Mouse (Mus musculus): Measurements from ENCODE around the gene Fndc3a.

The Fndc3a gene

DNA sequence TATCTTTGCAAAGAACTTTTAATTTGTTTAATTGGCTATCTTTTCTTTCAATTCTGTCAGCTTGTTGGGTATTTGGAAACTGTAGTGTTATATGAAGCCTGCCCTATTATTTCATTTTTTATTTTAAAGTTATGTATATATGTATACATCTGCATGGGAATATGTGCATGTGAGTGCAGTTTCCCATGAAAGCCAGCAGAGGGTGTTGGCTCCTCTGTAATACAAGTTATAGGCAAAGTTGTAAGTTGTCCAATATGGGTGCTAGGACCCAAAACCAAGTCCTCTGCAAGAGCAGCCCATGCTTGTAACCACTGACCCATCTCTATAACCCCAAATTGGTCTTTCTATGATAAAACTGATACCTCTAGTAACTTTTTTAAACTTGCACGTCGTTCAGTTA is 38.8 kb downstream of the Fndc3a start:
- no peak for DNase-seq

DNA sequence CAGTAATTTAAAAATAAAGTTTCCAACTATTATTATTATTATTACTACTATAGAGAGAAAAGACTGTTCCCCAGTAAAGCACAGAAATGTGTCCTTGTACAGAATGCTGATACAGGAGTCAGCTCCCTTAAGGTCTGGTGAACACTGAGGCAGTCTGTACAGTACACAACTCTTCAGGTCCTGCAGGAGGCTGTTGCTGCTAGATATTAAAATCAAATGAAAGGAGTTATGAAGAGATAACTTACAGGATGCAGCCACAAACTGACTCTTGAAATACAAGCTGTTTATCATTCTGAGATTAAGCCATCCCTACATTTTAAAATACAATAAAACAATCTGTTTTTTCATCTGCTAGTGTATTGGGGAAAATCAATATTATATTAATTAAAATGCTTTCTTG is 60.5 kb downstream of the Fndc3a start:
- no peak for DNase-seq

DNA sequence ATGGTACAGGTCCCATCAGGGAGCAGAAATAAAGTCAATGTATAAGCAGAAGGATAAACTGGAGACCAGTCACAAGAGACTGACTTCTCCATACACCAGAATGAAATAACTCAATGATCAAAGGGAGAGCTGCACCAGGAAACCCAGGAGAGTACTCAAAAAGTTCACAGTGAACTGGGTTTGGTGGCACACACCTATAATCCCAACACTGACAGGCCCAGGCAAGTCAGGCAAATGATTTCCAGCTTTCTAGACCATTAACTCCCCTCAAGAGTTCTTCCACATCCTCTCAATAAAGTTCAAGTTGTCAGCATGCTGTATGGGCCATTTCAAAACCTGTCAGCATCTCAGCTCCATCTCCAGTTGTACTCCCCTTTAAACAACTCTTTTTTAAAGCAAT is 64.3 kb downstream of the Fndc3a start:
- DNase-seq = no peak

DNA sequence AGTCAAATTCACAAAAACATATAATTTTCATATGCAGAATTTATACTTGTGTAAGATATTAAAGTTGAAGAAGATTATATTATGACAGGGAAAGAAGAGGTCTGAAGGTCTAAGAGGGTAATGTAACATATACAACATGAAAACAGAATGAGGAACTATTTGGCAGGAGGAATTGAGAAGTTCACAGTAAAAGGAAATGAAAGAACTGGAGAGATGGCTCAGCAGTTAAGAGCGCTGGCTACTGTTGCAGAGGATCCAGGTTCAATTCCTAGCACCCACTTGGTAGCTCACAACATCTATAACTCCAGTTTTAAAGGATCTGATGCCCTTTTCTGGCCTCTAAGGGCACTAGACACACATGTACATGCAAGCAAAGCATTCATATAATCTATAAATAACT is 65.2 kb downstream of the Fndc3a start:
- no peak for DNase-seq

DNA sequence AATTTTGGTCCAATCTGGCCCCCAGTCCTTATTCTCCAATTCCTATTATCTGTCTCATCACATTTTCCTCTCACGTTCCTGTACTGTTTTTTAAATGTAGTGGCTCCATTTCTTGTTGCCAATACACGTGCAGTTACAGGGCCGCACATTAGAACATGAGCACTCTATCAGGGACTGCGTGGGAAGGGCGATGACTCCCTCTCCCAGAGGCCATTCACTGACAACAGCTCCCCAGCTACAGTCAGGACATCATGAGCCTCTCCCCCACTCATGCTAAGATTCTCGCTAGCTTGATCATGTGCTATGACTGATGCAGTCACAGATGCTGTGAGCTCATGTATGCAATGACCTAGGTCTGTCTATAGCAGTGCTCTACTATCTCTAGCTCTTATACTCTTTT is 71.3 kb downstream of the Fndc3a start:
- no peak for DNase-seq

DNA sequence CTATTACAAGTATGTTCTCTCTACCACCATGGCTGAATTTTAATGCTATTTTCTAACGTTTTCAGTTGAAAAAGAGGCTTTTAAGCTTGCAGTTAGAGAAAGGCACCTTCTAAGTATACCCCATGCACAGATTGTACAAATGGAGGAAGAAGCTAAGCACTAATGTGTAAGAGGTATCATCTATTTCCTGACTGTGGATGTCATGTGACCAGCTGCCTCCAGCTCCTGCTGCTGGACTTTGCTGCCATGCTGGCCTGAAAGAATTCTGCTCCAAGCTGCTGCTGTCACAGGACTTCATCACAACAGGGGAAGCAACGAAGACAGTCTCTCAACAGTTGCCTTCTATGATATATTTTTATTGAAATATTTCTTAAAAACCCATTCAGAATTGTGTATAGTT is 76.2 kb downstream of the Fndc3a start:
- no peak for DNase-seq

DNA sequence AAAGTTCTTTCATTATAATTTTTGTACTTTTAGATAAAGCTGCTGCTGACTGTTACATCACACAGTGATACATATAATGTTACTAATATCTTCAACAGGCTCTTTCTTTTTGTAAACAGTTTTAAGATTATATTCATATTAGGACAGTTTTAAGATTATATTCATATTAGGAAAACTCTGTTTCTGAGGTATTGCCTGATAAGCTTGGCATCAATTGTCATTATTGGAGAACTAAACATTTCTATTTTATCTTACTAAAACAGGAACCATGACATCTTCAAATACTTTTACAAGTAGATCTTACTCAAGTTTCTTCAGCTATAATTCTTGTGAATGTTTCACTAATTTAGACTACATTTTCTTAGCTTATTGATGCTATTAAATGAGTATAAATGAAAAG is 84.4 kb downstream of the Fndc3a start:
- DNase-seq = no peak

DNA sequence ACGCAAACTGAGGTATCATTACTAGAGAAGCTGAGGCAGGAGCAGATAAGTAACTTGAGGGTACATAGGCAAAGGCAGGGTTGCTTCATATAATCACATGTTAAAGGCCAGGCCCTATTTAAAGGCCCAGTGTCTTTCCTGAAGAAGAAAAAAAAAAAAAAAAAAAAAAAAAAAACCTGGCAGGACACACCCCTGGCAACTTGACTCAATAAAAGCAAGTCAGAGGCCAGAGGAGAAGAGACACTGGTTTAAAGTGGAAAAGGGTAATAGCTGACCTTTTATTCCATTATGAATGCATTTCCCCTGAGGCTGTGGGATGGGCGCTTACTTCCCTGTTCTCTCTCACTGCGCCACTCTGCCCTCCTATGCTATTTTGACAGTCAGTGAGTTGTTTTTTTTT is 105.7 kb downstream of the Fndc3a start:
- no peak for DNase-seq

DNA sequence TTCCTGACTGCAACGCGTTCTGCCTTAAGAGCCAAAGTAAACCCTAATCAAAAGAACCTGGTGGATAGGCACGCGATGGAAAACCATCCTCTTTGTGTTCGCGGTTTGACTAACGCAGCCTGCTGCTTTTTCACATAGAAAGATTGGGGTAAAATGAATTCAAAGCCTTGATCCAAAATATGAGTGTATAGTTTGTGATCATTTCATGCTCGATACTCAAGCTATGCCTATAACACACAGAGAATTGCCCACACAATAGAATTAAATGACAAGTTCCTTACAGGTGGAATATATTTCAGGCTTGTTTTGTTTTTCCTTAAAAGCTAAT is 106.6 kb downstream of the Fndc3a start:
- DNase-seq = no peak

DNA sequence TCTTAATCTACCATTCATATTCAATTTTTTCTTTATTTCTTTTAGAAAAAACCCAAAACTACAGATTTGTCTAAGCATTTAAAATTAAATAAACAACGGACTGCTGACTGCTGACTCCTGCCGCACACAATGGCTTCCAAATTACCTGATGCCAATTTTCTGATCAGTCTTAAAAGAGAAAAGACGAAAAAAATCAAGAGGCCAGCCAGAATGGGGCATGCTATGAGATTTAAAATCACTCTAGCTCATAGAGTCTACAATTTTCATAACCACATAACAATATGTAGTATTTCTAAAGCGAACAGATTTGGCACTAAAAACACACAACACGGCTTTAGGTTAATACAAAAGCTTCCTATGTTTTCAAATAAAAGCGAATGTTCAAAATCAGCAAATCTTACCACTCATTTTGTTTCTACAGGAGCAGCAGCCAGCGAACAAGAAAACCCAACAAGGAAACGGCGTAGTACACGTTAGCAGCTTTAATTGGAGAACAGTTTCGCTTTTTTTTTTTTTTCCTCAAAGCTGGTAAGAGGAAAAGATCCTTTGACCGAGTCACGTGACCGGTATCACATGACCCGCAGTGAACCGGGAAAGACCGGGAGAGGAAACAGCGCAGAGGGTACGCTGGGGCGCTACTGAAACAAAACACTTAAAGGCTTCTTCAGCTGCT is 107.1 kb downstream of the Fndc3a start:
- DNase-seq = peak; percentile 92 to 94

DNA sequence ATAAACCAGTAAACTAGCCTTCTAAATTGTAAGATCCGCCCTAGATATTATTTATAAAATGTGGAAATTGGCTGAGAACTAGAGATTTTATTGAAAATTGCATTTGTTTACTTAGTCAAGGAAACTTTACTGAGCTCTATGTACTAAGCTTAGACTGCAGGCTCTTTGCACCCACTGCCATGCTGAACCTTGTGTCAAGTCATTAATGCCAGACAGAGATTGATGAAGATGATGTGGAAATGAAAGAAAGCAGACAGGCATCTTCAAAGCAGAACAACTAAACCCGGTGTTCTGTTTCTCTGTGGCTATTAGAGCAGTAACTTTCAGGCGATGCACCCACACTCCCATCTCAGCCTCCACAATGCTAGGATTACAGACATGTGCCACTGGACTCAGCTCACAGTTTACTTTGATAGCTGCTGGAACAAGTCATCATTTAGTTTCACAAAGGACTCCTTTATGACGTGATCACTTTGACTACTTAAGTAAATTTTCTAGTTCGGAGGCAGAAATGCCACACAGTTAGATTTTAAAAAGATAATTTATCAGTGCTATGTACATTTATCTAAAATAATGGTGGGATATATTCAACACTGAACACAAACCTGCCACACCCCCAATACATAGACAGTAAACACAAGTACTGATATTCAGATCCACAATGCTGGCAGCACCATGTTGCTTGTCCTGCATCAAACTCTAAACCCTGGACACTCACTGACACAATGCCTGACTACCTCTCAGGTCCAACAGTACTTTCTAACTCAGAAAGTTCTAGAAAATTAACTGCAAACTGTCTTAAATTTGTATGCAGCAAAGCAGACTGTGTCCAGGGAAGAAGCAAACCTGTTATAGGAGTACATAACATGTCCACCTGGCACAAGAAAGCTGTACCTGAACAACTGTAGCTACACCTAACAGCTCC is 108.2 kb downstream of the Fndc3a start:
- no peak for DNase-seq

DNA sequence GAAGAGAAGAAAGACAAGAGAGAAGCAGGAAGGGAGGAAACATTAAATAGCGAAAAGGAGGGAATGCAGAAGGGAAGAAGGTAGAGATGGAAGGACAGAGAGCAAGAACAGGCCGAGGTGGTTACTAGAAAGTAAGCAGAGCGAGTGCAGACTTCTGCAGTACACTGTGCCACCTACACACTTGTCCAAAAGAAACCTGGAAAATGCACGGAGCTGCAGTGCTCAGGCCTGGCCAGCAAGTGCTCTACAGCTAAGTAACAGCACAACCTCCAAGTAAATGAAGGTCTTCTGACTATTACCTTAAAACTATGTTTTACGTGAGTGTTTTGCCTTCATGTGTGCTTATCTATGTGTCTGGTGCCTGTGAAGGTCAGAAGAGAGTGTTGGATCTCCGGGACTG is 109.4 kb downstream of the Fndc3a start:
- DNase-seq = no peak

DNA sequence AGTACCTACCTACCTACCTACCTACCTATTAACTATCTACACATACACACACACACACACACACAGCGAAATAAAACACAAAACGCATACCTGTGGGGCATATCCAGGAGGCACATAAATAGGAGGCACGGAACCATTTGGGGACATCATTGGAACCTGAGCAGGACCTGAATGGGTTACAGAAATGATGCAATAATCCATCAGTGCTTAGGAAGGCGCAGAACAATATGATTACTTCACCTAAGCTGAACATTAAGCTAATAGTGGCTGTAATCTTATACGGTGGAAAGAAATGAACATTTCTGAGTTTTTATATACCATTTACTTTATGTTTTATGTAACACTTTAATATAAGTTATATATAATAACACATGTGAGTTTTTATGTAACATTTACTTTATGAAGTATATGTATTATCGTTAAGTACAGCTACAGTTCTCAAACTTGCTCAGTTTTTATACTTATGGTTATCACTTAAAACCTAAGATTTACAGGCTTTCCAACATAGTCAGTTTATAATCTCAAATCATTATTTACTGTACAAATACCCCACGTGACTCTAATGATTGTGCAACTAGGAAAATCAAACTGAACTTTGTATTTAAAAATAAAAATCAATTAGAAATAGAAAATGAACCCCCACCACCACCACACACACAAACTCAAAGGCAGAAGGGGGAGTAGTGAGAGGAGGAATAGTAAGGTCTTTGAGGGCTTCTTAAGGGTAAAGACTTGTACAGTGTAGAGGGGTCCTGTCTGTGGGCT is 110.6 kb downstream of the Fndc3a start:
- no peak for DNase-seq

DNA sequence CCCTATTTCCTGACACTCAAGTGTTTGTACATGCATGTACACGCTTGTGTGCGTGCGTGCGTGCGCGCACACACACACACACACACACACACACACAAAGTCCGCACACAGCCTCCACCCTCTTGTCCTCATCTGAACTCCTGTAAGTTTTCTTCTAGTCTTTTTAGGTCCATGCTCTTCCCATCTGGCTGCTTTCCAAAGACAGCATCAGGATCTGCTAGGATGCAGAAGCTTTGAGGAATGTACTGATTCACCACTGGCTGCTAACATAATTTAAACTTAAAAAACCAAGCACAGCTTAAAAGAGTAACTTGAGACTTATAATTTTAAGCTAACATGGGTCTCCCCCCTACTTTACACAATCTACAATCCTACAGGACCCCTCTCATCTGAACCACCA is 115.6 kb downstream of the Fndc3a start:
- no peak for DNase-seq

DNA sequence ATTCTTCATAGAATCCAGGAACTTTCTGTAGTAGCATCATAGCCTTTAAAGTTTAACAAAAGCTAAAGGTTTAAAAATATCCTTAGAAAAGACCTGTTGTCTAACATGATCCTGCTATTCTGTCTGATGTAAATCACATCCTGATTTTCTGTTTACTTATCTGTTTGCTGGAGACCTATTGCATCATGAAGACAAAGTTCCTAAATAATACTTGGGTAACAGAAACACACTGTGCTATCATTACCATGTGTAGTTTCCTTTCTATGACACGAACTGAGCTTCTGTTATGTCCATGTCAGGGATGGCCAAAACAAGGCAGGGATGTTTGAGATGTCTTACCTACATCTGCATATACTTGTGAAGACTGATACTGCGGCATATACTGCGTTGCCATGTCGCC is 120.4 kb downstream of the Fndc3a start:
- no peak for DNase-seq

DNA sequence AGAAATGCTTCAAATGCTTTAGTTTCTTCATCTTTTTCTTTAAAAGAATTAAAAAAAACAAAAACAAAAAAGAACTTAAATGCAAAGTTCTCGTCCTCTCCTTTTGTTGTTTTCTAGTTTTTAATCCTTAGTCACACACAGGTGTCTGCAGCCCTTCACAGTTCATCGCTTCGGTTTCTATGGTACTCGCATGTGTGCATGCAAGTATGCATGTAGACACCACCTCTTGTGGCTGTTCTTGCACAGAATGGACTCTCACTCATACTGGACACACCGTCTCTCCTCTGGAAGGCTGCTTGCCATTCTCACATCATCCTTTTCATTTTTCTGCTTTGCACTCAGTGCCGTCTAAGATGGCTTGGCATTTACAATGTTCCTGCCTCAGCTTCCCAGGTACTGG is 126.8 kb downstream of the Fndc3a start:
- no peak for DNase-seq

DNA sequence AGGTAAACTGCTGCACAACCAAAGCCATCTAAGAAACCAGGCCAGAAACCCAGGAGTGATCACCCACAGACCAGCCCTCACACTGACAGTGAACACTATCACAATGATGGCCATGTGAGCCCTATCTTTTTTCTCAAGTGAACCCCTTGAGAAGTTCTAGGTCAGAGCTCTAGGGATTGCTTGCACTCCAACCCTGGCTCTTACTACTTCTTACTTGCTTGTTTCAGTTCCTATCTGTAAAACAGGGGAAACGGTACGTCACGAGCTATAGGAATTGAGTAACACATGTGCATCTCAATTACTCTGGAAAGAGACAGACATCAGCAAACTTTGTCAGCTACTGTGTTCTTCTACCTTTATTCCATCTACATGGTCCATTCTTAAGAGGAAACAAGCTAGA is 128.8 kb downstream of the Fndc3a start:
- no peak for DNase-seq

DNA sequence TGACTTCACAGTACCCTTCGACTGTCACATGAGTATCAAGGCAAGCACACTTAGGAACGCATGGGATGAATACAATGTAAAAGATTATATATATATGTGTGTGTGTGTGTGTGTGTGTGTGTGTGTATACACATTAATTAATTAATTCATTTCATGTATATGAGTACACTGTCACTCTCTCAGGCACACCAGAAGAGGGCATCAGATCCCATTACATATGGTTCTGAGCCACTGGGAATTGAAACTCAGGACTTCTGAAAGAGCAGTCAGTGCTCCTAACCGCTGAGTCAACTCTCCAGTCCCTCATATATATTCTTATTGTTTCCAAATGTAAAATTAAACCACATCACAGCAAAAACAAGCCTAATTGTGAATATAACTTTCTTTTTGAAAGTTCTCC is 133.5 kb downstream of the Fndc3a start:
- no peak for DNase-seq

DNA sequence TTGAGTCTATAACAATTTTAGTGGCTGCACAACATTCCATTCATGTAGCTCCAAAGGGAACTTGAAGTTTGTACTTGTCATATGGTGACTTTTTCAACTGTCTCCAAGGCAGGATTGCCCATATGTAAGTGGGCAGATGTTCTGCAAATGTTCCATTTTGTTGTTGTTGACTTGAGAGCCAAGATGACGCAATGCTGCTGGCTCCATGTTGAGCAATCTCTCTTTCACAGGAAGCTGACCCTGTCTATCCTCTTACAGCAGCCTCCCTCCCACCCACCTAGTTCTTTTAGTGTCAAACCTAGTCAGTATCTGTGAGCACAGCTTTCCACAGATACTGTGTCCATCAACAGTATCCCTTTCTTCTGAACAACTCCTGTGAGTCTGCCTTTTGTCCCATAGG is 145.9 kb downstream of the Fndc3a start:
- DNase-seq = no peak

DNA sequence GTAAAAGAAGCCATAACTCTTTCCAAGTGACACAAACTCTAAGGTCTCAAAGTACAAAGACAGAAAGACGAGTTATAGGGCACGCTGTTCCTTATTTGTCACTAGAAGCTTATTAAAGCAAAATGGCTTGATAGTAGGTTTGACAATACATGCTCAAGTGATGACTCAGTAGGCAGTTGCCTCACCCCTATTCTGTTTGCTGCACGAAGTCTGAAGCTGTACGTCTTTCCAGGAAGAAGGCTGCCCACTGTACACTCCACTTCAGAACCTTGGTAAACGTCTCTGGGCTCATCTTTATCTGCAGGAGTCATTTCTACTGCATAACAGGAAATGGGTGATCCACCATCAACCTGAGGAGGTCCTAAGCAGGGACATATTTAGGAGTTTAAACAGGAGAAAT is 151.0 kb downstream of the Fndc3a start:
- DNase-seq = no peak

DNA sequence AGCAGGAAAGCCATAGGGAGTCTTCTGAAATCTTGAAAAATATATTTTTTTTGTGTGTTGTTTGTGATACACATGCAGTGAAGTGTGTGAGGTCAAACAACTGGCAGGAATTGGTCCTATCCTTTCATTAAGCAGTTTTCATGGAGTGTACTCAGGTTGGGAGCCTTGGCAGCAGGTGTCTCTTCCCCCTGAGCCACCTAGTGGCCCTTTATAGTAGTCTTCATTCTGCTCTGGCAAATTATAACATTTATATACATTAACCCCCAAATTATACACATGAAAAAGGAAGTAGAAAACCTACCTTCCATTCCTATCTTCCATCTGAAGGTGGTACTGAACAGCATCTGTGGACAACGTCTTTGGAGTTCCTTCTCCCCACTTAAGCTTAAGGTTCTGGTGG is 154.0 kb downstream of the Fndc3a start:
- no peak for DNase-seq

DNA sequence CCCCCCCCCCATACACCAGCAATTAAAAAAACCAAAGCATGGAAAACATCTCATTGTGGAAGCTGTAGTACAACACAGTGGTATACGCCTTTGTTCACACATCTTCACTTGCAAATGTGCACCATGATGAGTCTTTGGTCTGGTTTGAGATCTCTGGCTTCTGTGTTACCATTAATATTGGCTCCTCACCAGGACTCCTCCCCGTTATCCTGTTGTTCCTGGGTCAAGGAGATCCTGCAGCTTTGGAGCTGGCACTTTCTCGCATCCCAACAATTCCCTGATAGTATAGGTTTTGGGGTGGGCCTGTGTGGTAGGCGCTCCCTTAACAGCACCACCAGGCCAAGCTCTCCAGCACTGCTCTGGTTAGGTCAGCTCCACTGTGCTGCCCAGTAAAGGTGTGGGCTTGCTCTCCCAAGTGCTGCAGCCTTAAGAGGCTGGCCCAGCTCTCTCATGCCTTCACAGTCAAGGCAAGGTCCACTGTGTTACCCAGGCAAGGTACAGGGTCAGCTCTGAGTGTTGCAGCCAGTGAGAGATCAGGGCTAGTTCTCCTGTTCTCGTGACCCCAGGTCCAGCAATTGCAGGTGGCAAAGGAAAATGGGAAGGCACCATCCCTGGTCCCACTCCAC is 173.3 kb downstream of the Fndc3a start:
- DNase-seq = peak; percentile 65 to 68

DNA sequence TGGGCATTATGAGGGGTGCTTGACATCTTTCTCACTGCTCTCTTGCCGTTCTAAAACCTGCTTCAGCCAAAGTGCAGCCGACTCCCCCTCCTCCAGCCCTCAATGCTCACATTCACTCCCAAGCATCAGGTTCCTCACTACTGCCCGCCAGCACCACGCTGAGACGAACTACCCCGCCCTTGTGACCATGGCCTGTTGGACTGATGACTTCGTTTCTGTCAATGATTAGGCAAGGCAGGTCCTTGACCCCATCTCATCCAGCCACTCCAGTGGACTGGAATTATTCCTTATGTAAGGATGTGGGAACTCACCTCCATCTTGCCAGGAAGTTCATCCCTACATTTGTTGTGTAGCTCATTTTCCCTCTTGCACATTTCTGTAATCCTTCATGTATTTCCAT is 175.9 kb downstream of the Fndc3a start:
- DNase-seq = peak; percentile 83 to 86

All from kidney, adult 8-10 months (tissue).